Mouse (Mus musculus) liver, adult 2 months (tissue): ENCODE measurements around the gene Lrrfip1.

Source experiments
- CTCF ChIP-seq: fragments of 200-500 bp; IDR thresholded peaks from 2 replicates; pipeline ENCODE4 v1.5.1; 2011; ENCODE audit warnings: low read depth, low read length, control low read depth
- POLR2A ChIP-seq: fragments of 200-500 bp; IDR thresholded peaks from 2 replicates; pipeline ENCODE4 v1.6.1; 2011; ENCODE audit warnings: low read length, control low read depth; ENCODE audit not compliant: insufficient read depth; ENCODE audit errors: extremely low read depth

- TF ChIP-seq CTCF (no peak), POLR2A (no peak)
Measured at GRCm38 (mm10) chr1:91051461-91052094, 53.0 kb downstream of the Lrrfip1 start.
